Mouse (Mus musculus) embryonic facial prominence, embryonic 13.5 days (tissue): Measurements from ENCODE around the gene Mtss1l. TPM values are rescaled to one million over a fixed set of nuclear protein-coding genes. Genes with fewer than 3 reads are reported as not detected.
A peak's percentile ranks its signal among the peaks of the same experiment; 100 is the strongest.

ENCODE experiments used
- ATAC-seq: fragments of 200-750 bp; cut with Nextera tagmentation; 2 replicates; pipeline ENCODE4 v1.8.0; 2017; ENCODE audit warnings: low read depth; ENCODE audit not compliant: insufficient number of reproducible peaks, insufficient read depth, low FRiP score, low TSS enrichment
- H3K27ac ChIP-seq: fragments of 300-500 bp; sonication (generic); 2 replicates; pipeline ENCODE4 v1.5.1; 2015; ENCODE audit warnings: moderate library complexity, mild to moderate bottlenecking, inconsistent platforms
- H3K27me3 ChIP-seq: fragments of 300-500 bp; sonication (generic); 2 replicates; pipeline ENCODE4 v1.6.1; 2015; ENCODE audit warnings: mild to moderate bottlenecking, inconsistent platforms
- H3K36me3 ChIP-seq: fragments of 300-500 bp; sonication (generic); 2 replicates; pipeline ENCODE4 v1.6.1; 2015; ENCODE audit warnings: mild to moderate bottlenecking, inconsistent platforms
- H3K4me1 ChIP-seq: fragments of 300-500 bp; sonication (generic); 2 replicates; pipeline ENCODE4 v1.6.1; 2015; ENCODE audit warnings: inconsistent platforms
- H3K4me2 ChIP-seq: fragments of 300-500 bp; sonication (generic); 2 replicates; pipeline ENCODE4 v1.6.1; 2015; ENCODE audit warnings: moderate library complexity, mild to moderate bottlenecking, inconsistent platforms
- H3K4me3 ChIP-seq: fragments of 300-500 bp; sonication (generic); 2 replicates; pipeline ENCODE4 v1.5.1; 2015; ENCODE audit warnings: mild to moderate bottlenecking, inconsistent platforms
- H3K9ac ChIP-seq: fragments of 300-500 bp; sonication (generic); 2 replicates; pipeline ENCODE4 v1.6.1; 2015; ENCODE audit warnings: mild to moderate bottlenecking, inconsistent platforms
- H3K9me3 ChIP-seq: fragments of 300-500 bp; sonication (generic); 2 replicates; pipeline ENCODE4 v1.6.1; 2016; ENCODE audit warnings: inconsistent platforms
- WGBS: fragments of 180-500 bp; shearing (Covaris S2); methylation state at CpG from one replicate; pipeline ENCODE4 v1.1.7; 2015; ENCODE audit warnings: mixed read lengths; 5-methylcytosine and 5-hydroxymethylcytosine counted together
- polyA plus RNA-seq: library from polyadenylated mRNA; unstranded; fragments of >200 nt; fragmentation: Nextera tagmentation; extraction: Ambion mirVana; gene quantifications from 2 replicates; pipeline ENCODE4 v1.2.1, GENCODE M21; 2015

Gene Mtss1l
- polyA plus RNA-seq, 1 experiment from 2014 or later: 11.0 TPM

DNA sequence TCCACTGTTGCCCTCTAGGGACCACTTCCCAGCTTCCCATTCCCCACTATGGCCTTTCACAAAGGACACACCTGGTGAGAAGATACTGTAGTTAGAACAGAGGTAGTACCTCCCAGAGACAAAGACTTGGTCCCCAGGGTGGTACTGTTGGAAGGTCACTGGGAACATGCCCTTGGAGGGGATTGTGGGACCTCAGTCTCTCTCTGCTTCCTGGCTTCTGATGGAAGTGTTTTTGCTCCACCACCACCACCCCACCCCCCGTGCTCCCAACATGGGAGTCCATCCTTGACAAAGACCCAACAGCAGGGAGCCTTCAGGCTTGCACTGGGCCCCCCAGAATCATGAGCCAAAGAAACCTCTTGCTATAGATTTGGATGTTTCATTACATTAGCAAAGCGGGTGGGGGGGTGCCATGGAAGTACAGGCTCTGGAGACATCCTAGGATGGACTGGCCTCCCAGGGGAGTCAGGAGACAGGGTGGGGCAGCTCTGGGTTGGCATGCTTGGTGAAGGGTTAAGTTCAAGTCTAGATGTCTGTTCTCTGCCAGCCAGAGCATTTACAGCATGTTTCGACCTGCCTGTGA is 14.9 kb upstream of the Mtss1l start:
- Histone ChIP-seq H3K36me3 (peaks cover 9% of the 10 kb centered on the region), H3K27ac (peak overlapping the region; percentile 92; the same call in 1 of the 2 replicates), H3K9ac (no peak overlapping the region), H3K4me1 (peaks cover 71% of the 10 kb centered on the region), H3K4me2 (no peak overlapping the region), H3K27me3 (no peaks in the 10 kb centered on the region), H3K9me3 (no peaks in the 10 kb centered on the region), H3K4me3 (no peak overlapping the region)
- WGBS: 92% methylated on average over 3 of the region's 3 CpGs
- no peak for ATAC-seq

- Histone ChIP-seq H3K36me3 (peaks cover 30% of the 10 kb centered on the region), H3K9me3 (no peaks in the 10 kb centered on the region), H3K4me3 (no peak overlapping the region), H3K27ac (no peak overlapping the region), H3K4me1 (peaks cover 55% of the 10 kb centered on the region), H3K9ac (no peak overlapping the region), H3K27me3 (no peaks in the 10 kb centered on the region), H3K4me2 (no peak overlapping the region)
- 90% methylated on average over 11 of the region's 11 CpGs for WGBS
- no peak for ATAC-seq
Measured at GRCm38 (mm10) chr8:110708429-110708828, 12.8 kb upstream of the Mtss1l start.

DNA sequence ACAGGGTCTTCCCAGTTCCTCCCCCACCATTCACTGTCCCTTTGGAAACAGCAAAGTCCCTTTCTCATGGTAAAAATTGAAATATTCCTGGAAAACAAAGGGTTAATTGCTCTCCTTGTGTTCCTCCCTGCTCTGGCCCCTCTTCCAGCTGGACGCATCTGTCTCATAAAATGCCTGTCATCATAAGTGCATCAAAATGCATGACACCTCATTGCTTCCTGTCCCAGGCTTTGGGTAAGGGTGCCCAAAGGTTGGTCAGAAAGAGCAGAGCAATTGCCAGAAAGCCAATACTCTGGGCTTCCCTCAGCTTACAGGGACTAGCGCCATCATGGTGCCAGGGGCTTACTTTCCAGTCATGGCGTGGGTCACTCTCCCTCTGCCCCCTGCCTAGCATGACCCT is 10.7 kb upstream of the Mtss1l start:
- WGBS: 53% methylated on average over 3 of the region's 3 CpGs
- no peak overlapping the region for H3K4me2 ChIP-seq
- peak overlapping the region; percentile 73 for H3K27ac ChIP-seq
- peaks cover 37% of the 10 kb centered on the region for H3K36me3 ChIP-seq
- H3K9me3 ChIP-seq: no peaks in the 10 kb centered on the region
- no peak overlapping the region for H3K9ac ChIP-seq
- H3K27me3 ChIP-seq: no peaks in the 10 kb centered on the region
- H3K4me3 ChIP-seq: no peak overlapping the region
- H3K4me1 ChIP-seq: peaks cover 47% of the 10 kb centered on the region
- no peak for ATAC-seq

DNA sequence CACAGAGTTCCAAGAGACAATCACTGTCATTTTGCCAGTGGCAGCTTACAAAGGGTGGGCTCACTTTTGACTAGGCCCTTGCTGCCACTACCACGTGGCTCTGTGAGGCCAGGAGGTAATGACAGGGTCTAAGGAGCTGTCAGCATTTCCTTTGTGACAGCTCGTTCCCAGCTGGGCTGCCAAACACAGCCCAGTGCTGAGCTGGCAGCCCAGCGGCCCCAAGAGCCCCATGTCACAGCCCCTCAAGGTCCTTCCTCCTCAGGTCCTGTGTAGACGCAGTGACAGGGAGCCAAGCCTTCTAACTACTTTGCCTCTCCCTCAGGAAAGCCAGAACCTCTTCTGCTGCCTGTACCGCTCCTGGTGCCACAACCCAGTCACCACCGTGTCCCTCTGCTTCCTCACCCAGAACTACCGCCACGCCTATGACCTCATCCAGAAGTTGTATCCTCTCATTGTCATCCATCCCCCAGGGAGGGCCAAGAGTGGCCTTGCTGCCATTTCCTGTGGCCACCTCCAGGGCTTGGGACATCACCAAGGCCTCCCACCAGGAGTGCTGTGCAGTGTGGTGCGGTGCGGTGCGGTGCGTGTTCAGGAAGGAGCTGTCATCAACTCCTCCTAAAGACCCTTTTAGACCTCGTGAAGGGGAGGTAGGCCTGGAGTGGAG is 9.9 kb upstream of the Mtss1l start:
- H3K4me1 ChIP-seq: peaks cover 47% of the 10 kb centered on the region
- peak overlapping the region; percentile 73 for H3K27ac ChIP-seq
- no peaks in the 10 kb centered on the region for H3K27me3 ChIP-seq
- no peak overlapping the region for H3K4me2 ChIP-seq
- H3K9ac ChIP-seq: no peak overlapping the region
- no peak for ATAC-seq
- peaks cover 37% of the 10 kb centered on the region for H3K36me3 ChIP-seq
- no peak overlapping the region for H3K4me3 ChIP-seq
- H3K9me3 ChIP-seq: no peaks in the 10 kb centered on the region
- 71% methylated on average over 13 of the region's 13 CpGs for WGBS

GRCm38 (mm10) chr8:110713073-110713472 is 8.2 kb upstream of the Mtss1l start:
- Histone ChIP-seq H3K27me3 (no peaks in the 10 kb centered on the region), H3K4me2 (no peak overlapping the region), H3K27ac (no peak overlapping the region), H3K9ac (no peak overlapping the region), H3K4me3 (no peak overlapping the region), H3K36me3 (peaks cover 37% of the 10 kb centered on the region), H3K9me3 (no peaks in the 10 kb centered on the region), H3K4me1 (peaks cover 60% of the 10 kb centered on the region)
- ATAC-seq: no peak
- 86% methylated on average over 7 of the region's 7 CpGs for WGBS

- Histone ChIP-seq H3K4me3 (no peak overlapping the region), H3K9me3 (no peaks in the 10 kb centered on the region), H3K4me1 (peaks cover 68% of the 10 kb centered on the region), H3K27me3 (no peaks in the 10 kb centered on the region), H3K27ac (peak overlapping the region; percentile 90), H3K36me3 (peaks cover 37% of the 10 kb centered on the region), H3K4me2 (no peak overlapping the region), H3K9ac (peak overlapping the region; percentile 33)
- no peak for ATAC-seq
- WGBS: 77% methylated on average over 15 of the region's 15 CpGs
Measured at GRCm38 (mm10) chr8:110714827-110715519, 6.3 kb upstream of the Mtss1l start.

DNA sequence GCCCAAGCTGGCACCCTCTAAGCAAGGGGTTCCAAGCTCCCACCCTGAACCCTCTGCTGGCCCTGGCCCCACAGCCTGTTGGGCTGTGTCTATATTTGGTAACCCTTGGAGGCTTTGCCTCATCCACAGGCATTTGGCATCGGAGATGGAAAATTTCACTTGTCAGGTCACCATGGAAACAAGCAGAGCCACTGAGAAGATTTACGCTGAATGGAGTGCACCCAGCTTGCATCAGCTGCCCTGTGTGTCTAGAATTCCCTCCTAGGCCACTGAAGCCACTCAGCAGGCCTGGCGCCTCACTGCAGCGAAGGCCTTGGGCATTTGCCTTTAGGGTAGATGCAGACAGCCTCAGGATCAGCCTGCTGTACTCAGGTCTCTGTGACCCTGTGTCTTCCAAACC is 5.2 kb upstream of the Mtss1l start:
- peaks cover 73% of the 10 kb centered on the region for H3K4me1 ChIP-seq
- WGBS: 42% methylated on average over 4 of the region's 4 CpGs
- H3K27me3 ChIP-seq: no peaks in the 10 kb centered on the region
- ATAC-seq: peak; percentile 48; the same call in 1 of the 2 replicates
- 0 out of 2 replicates have a peak overlapping the region, but pooled peaks have one; percentile 9 for H3K4me2 ChIP-seq
- H3K36me3 ChIP-seq: peaks cover 29% of the 10 kb centered on the region
- 0 out of 2 replicates have a peak overlapping the region, but pooled peaks have one; percentile 47 for H3K9ac ChIP-seq
- no peak overlapping the region for H3K4me3 ChIP-seq
- peak overlapping the region; percentile 90 for H3K27ac ChIP-seq
- H3K9me3 ChIP-seq: no peaks in the 10 kb centered on the region

GRCm38 (mm10) chr8:110717131-110717530 is 4.1 kb upstream of the Mtss1l start:
- Histone ChIP-seq H3K4me2 (no peak overlapping the region), H3K27ac (peak overlapping the region; percentile 90), H3K4me1 (peaks cover 74% of the 10 kb centered on the region), H3K36me3 (peaks cover 20% of the 10 kb centered on the region), H3K4me3 (no peak overlapping the region), H3K27me3 (no peaks in the 10 kb centered on the region), H3K9ac (peak overlapping the region; percentile 47; the same call in 1 of the 2 replicates), H3K9me3 (no peaks in the 10 kb centered on the region)
- 43% methylated on average over 7 of the region's 7 CpGs for WGBS
- no peak for ATAC-seq

DNA sequence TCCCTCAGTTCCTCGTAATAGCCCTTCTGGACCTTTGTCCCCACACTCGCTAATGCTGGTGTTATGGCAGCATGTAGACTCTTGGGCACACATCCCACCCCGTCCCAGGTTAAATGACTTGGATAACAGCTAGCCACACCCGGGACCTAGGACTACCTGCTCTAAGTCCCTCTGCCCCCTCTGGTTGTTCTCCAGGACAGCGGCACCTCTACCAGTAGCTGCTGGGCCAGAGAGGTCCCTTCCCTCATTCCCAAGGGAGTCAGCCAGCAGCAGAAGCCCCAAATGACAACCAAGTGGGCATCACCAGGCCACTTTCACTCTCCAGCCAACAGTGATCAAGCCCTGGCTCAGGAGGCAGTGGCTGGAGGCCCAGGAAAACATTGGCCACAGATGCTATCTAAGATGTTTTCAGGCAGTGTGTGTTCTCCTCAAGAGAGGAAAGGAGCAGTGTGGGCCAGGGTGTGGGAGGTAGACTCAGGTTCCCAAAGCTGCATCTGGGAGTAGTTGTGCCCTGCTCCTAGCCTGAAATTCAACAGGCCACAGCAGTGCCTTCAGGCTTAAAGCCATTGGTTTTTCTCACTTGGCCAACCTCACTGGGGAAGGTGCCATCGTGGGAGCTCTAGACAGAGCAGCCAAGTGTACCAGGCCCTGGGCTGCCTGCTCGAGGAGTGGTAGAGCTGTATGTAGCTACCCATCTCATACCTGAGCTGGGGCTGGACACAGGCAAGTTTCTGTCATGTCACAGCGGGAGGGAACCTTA is 2.9 kb upstream of the Mtss1l start:
- Histone ChIP-seq H3K4me2 (no peak overlapping the region), H3K9ac (0 out of 2 replicates have a peak overlapping the region, but pooled peaks have one; percentile 11), H3K9me3 (no peaks in the 10 kb centered on the region), H3K36me3 (peaks cover 9% of the 10 kb centered on the region), H3K4me1 (peaks cover 82% of the 10 kb centered on the region), H3K4me3 (no peak overlapping the region), H3K27me3 (no peaks in the 10 kb centered on the region), H3K27ac (peak overlapping the region; percentile 91)
- 85% methylated on average over 8 of the region's 8 CpGs for WGBS
- ATAC-seq: no peak

DNA sequence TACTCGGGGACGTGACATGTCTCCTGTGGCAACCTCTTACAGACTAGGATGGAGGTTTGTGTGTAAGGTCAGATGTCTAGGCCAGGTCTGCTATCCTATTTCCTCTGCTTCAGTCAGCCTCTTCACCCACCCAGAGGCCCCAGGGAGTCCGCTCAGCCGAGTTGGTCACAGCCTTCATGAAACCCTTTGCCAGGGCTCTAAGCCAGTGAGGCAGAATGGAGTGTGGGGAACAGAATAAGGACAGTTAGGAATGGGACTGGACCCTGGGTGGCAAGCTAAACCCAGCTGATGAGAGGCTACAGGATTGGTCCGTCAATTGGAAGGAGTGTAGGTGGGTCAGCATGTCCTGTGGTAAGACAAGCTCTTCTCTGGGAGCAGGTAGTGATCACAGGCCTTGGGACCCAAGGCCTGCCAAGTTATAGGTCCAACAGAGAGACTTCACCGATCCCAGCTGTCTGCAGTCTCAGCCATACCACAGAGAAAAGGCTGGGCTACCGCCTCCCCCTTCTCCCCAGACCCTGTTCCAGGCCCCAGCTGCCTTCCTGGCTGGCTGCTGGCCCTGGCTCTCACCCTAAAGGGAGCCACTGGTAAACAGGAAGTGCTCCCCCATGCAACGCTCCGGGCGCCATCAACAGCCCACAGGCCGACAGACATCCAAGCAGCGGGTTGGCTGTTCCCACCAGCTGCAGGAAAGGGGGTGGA is 2.2 kb upstream of the Mtss1l start:
- H3K9me3 ChIP-seq: no peaks in the 10 kb centered on the region
- H3K27me3 ChIP-seq: no peaks in the 10 kb centered on the region
- peak overlapping the region; percentile 91 for H3K27ac ChIP-seq
- H3K9ac ChIP-seq: peak overlapping the region; percentile 54; the same call in 1 of the 2 replicates
- no peak overlapping the region for H3K4me2 ChIP-seq
- WGBS: 27% methylated on average over 12 of the region's 12 CpGs
- H3K36me3 ChIP-seq: peaks cover 7% of the 10 kb centered on the region
- H3K4me1 ChIP-seq: peaks cover 89% of the 10 kb centered on the region
- no peak for ATAC-seq
- H3K4me3 ChIP-seq: no peak overlapping the region
